Mouse (Mus musculus) liver, postnatal 0 days (tissue): ENCODE measurements around the gene Sidt1. TPM values are rescaled to one million over a fixed set of nuclear protein-coding genes. Genes with fewer than 3 reads are reported as not detected.

Experiments
- ATAC-seq: fragments of 200-750 bp; cut with Nextera tagmentation; 2 replicates; pipeline ENCODE4 v1.8.0; 2017; ENCODE audit warnings: mild to moderate bottlenecking, moderate library complexity
- DNase-seq: peaks from one replicate; pipeline ENCODE4 v3.0.0-alpha.2; 2016
- H3K27ac ChIP-seq: fragments of 300-500 bp; sonication (generic); 2 replicates; pipeline ENCODE4 v1.5.1; 2014; ENCODE audit warnings: antibody characterized with exemption, moderate library complexity, mild to moderate bottlenecking, low read depth
- H3K27me3 ChIP-seq: fragments of 300-500 bp; sonication (generic); 2 replicates; pipeline ENCODE4 v1.6.1; 2014; ENCODE audit warnings: low read length, control low read depth, mixed read lengths; ENCODE audit not compliant: insufficient read depth
- H3K36me3 ChIP-seq: fragments of 300-500 bp; sonication (generic); replicated peaks from 2 replicates; pipeline ENCODE4 v1.6.1; 2014; ENCODE audit warnings: mild to moderate bottlenecking, control low read depth, low read length, moderate library complexity, mixed read lengths; ENCODE audit not compliant: insufficient read depth
- H3K4me1 ChIP-seq: fragments of 300-500 bp; sonication (generic); 2 replicates; pipeline ENCODE4 v1.6.1; 2014; ENCODE audit warnings: antibody characterized with exemption, mild to moderate bottlenecking, control low read depth; ENCODE audit not compliant: insufficient read depth
- H3K4me2 ChIP-seq: fragments of 300-500 bp; sonication (generic); 2 replicates; pipeline ENCODE4 v1.6.1; 2014; ENCODE audit warnings: low read depth, mild to moderate bottlenecking, low read length, moderate library complexity, mixed read lengths
- H3K4me3 ChIP-seq: fragments of 300-500 bp; sonication (generic); 2 replicates; pipeline ENCODE4 v1.5.1; 2014; ENCODE audit warnings: low read depth, low read length
- H3K9ac ChIP-seq: fragments of 300-500 bp; sonication (generic); replicated peaks from 2 replicates; pipeline ENCODE4 v1.6.1; 2014; ENCODE audit warnings: mild to moderate bottlenecking, moderate library complexity
- H3K9me3 ChIP-seq: fragments of 300-500 bp; sonication (generic); 2 replicates; pipeline ENCODE4 v1.6.1; 2016; ENCODE audit warnings: mild to moderate bottlenecking, control low read depth, low read length, mixed read lengths
- CTCF ChIP-seq: sonication (generic); IDR thresholded peaks from 2 replicates; pipeline ENCODE4 v1.5.1; 2016; ENCODE audit warnings: antibody characterized with exemption, low read depth
- EP300 ChIP-seq: IDR thresholded peaks from 2 replicates; pipeline ENCODE4 v1.6.1; 2016; ENCODE audit warnings: antibody characterized with exemption, low read depth, mild to moderate bottlenecking
- WGBS: fragments of 180-500 bp; shearing (Covaris S2); extraction: QIAGEN DNeasy Blood & Tissue Kit; methylation state at CpG from one replicate; pipeline ENCODE4 v1.1.7; 2014; ENCODE audit not compliant: insufficient replicate concordance; 5-methylcytosine and 5-hydroxymethylcytosine counted together
- polyA plus RNA-seq: library from polyadenylated mRNA; unstranded; fragments of >200 nt; fragmentation: Nextera tagmentation; extraction: Ambion mirVana; gene quantifications from 2 replicates; pipeline ENCODE4 v1.2.1, GENCODE M21; 2015

The Sidt1 gene
- polyA plus RNA-seq, 1 experiment from 2014 or later: 0.02 TPM

GRCm38 (mm10) chr16:44357571-44358268 lies 24.7 kb upstream of the Sidt1 start:
- TF ChIP-seq CTCF (no peak), EP300 (no peak)
- ATAC-seq: peak; percentile 86
- Histone ChIP-seq H3K36me3 (0 out of 2 replicates have a peak, but pooled peaks cover 6% of the 10 kb centered on the region), H3K4me1 (peaks cover 5% of the 10 kb centered on the region; the same call in 1 of the 2 replicates), H3K27me3 (no peaks in the 10 kb centered on the region), H3K9ac (no peak overlapping the region), H3K9me3 (no peaks in the 10 kb centered on the region), H3K4me2 (0 out of 2 replicates have a peak overlapping the region, but pooled peaks have one; percentile 12), H3K27ac (no peak overlapping the region), H3K4me3 (no peak overlapping the region)
- WGBS: 62% methylated on average over 4 of the region's 4 CpGs
- DNase-seq: peak; percentile 74

DNA sequence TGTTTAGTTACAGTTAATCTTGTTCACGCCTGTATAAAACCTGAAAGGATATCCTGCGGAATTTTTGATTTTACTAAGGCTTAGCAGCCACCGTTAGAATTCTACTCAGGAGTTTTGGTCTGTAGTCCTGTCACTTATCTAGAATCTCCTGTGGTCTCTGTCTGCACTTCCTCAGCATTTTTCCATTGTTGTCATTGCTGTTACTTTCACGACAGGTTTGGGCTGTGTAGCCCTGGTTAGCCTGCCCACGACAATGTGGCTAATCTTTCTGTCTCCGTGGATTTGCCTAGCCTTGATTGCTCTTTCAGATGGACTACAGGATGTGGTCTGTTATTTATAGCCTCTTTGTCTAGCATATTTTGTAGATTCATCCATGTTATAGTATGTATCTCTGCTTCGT lies 23.3 kb upstream of the Sidt1 start:
- Histone ChIP-seq H3K9ac (no peak overlapping the region), H3K4me1 (peaks cover 5% of the 10 kb centered on the region; the same call in 1 of the 2 replicates), H3K27me3 (no peaks in the 10 kb centered on the region), H3K36me3 (no peaks in the 10 kb centered on the region), H3K27ac (no peak overlapping the region), H3K4me2 (no peak overlapping the region), H3K9me3 (no peaks in the 10 kb centered on the region), H3K4me3 (no peak overlapping the region)
- DNase-seq: no peak
- 45% methylated on average over 7 of the region's 7 CpGs for WGBS
- TF ChIP-seq EP300: no peak
- no peak for TF ChIP-seq CTCF
- no peak for ATAC-seq

GRCm38 (mm10) chr16:44349801-44350397 lies 16.9 kb upstream of the Sidt1 start:
- Histone ChIP-seq H3K4me1 (peaks cover 28% of the 10 kb centered on the region), H3K27me3 (no peaks in the 10 kb centered on the region), H3K9me3 (no peaks in the 10 kb centered on the region), H3K4me3 (no peak overlapping the region), H3K4me2 (peak overlapping the region; percentile 53), H3K9ac (no peak overlapping the region; the same call in 1 of the 2 replicates), H3K27ac (no peak overlapping the region), H3K36me3 (no peaks in the 10 kb centered on the region)
- ATAC-seq (no peak), DNase-seq (no peak)
- WGBS: 37% methylated on average over 4 of the region's 4 CpGs
- no peak for TF ChIP-seq CTCF
- no peak for TF ChIP-seq EP300

DNA sequence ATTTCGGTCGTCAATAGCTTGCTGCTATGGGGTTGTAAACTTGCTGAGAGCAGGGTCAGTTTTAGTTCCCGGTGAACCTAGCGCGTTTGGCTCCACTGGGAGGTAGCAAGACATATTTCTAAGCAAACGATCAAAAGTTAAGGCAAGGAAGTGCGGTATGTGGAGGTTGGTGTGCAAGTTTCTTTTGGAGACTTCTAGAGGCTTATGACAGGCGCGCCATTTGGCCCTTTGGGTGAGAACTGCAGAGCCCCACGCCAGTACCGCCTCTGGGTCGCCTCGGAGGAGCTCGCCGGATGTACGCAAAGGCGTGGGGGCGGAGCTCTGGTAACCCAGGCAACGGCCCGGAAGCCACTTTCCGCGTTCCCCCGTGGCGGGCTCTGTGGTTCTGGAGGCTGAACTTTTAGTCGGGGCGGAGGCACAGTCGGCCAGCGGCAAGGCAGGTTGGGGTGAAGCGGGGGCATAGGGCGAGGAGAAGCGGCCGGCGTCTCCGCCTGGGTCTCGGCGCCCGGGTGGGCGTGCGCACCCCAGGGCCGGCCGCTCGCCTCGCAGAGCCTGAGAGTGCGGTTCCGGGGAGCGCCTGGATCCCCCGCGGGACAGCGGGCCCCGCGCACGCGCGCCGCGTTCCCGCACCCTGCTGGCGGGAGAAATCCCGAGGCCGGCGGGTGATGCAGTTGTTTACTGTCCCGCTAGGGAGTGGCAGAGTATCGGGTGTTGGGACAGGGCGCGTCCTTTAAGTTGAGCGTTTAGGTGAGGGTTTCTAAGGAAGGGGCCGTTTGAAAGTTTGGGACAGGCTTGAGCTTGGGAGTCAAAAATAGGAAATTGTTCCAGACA lies 14.3 kb upstream of the Sidt1 start, which contains the start of gene Spice1:
Spice1 (plus strand) TSS at position 51 of the 831 bp plus-strand sequence.
- TF ChIP-seq CTCF (peak; percentile 75), EP300 (no peak)
- Histone ChIP-seq H3K9me3 (no peaks in the 10 kb centered on the region), H3K4me1 (peaks cover 28% of the 10 kb centered on the region), H3K27me3 (no peaks in the 10 kb centered on the region), H3K4me3 (peak within 1 kb of the TSS; percentile 88), H3K4me2 (peak within 1 kb of the TSS; percentile 88), H3K9ac (peak within 1 kb of the TSS; percentile 85), H3K36me3 (no peaks in the 10 kb centered on the region), H3K27ac (peak within 1 kb of the TSS; percentile 99)
- peak; percentile 97 for DNase-seq
- WGBS: under 1% methylated on average over 67 of the region's 67 CpGs
- peak; percentile 99 for ATAC-seq

GRCm38 (mm10) chr16:44337541-44337940 lies 4.5 kb upstream of the Sidt1 start:
- TF ChIP-seq CTCF (no peak), EP300 (no peak)
- 0 out of 2 replicates have a peak, but pooled peaks cover 2% of the 10 kb centered on the region for H3K4me1 ChIP-seq
- DNase-seq (no peak), ATAC-seq (no peak)
- H3K9me3 ChIP-seq: no peaks in the 10 kb centered on the region
- no peaks in the 10 kb centered on the region for H3K36me3 ChIP-seq
- no peak overlapping the region for H3K4me2 ChIP-seq
- H3K27me3 ChIP-seq: 0 out of 2 replicates have a peak, but pooled peaks cover 5% of the 10 kb centered on the region
- no peak overlapping the region for H3K4me3 ChIP-seq
- no peak overlapping the region for H3K27ac ChIP-seq
- H3K9ac ChIP-seq: no peak overlapping the region
